Mouse (Mus musculus): Measurements from ENCODE around the gene 2210016F16Rik.
"Not testable (repeated sequence)": the region's sequence is repeated elsewhere in the genome, so short reads cannot be mapped to it uniquely, and the experiment has no call there.

Gene 2210016F16Rik

DNA sequence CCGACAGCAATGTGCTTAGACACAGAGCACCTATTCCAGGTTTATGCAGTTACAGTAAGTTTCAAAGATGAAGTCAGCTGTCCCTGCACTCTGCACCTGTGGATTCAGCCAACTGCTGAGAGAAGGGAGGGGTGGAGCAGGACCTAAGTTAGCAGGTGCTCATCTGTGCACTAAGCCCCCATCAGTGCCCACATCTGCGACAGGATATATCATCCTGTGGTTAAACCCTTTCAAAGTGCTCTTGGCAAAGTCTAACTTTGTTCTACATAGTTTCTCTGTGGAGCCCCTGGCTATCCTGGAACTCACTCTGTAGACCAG is 11.9 kb downstream of the 2210016F16Rik start:
- DNase-seq (ENCODE audit: low read depth, low spot score) = no peak

- no peak for DNase-seq (ENCODE audit: low read depth, low spot score)
These were observed 12.5 kb downstream of the 2210016F16Rik start for GRCm38 (mm10) chr13:58372278-58373152.

DNA sequence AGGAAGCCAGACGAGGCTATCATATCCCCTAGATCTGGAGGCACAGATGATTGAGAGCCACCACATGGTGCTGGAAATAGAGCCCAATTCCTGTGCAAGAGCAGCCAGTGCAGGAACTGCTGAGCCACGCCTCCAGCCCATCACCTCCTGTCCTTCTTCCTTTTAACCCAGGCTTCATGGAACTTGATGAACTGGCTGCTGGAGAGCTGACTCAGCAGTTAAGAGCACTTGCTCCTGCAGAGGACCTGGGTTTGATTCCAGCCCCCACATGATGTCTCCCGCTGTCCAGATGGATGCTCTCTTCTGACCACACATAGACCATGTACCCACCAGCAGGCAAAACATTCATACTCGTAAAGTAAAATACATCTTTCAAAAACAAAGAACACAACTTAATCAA is 16.2 kb downstream of the 2210016F16Rik start:
- DNase-seq (ENCODE audit: low read depth, low spot score) = no peak

GRCm38 (mm10) chr13:58367641-58368040 is 17.4 kb downstream of the 2210016F16Rik start:
- DNase-seq (ENCODE audit: low read depth, low spot score) = peak; percentile 76

GRCm38 (mm10) chr13:58366373-58366772 is 18.7 kb downstream of the 2210016F16Rik start:
- DNase-seq (ENCODE audit: low read depth, low spot score) = no peak

DNA sequence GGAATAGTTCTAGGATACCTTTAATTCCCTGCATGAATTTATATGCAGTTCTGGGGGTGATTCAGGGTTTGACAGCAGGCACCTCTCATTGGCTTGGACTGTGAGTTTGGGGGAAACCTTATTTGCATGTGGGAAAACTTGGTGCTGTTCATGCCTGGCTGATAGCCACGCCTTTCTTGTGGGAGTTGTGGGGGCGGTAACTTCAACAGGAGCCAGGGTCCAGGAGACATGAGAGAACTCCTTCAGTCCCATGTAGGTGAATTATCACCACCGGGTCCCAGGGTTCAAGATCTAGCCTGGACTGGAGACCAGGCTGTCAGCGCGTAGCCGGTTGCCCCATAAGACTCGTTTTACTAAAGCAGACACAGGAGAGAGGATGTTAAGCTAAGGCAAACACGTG is 19.8 kb downstream of the 2210016F16Rik start:
- not testable (repeated sequence) for DNase-seq (ENCODE audit: low read depth, low spot score)

DNA sequence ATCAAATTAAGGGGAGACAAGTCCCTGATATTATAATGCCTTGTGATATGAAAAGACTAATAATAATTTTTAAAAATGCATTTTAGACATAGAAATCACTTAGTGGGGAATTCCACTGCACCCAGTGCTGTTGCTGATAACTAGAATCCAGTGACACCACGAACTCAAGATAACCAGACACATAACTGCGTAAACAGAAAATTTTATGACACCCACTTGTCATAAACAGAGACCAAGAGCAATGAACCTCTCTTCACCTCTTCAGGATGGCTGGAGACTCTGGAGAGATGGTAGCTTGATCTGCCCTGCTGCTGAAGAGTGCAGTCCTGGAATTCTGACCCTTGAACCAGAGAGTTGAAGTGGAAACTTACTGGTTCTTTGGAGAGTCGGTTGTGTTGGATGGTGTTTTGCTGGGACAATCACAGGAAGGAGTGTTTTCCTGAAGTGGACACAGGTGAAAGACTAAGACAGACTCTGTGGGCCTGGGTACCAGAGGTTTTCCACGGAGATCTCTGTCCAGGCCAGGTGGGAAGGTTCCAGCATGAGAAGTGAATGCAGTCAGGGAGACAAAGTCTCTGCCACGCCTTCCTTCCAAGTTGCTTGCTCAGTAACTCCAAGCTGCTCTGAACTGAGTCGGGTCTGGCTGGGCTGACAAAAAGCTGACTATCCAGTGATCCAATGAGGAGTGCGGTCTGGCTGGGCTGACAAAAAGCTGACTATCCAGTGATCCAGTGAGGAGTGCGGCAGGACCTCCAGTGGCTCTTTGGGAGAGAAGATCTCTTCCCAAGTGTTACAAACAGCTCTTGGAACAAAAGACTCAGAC is 20.5 kb downstream of the 2210016F16Rik start:
- DNase-seq (ENCODE audit: low read depth, low spot score) = no peak

GRCm38 (mm10) chr13:58359304-58359653 is 25.7 kb downstream of the 2210016F16Rik start:
- DNase-seq (ENCODE audit: low read depth, low spot score) = no peak

DNA sequence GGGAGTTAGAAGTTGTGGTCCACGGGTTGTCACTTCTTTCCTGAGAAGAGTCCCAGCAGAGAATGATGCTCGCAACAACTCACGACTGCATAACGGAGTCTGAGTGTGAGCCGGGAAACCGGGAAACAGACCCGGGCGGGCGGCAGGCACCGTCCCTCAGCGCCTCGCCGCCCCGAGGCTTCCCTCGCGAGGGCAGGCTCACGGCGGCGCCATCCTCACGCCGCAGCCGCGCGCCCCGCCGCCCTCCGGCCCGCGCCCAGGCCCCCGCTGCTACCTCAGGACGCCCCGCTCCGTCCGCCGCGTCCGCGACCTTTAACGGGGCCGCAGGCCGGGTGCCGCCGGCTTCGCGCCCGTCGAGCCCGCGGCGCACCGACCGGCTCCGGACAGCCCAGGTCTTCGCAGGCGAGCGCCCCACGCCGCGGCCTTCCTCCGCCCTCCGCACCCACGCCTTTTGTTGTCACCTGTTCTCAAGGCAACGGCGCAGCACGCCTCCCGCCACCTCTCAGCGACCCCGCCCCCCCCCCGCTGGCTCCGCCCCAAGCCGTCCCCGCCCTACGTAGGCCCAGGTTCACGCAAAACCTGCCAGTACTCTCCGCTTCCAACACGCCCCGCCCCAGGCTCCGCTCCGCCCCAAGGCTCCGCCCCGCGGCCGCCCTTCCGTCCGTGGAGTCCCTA is 26.3 kb downstream of the 2210016F16Rik start, which contains the start of gene Kif27:
TSS of gene Kif27 (minus strand) at position 494 of the 675 bp plus-strand sequence.
- DNase-seq (ENCODE audit: low read depth, low spot score) = peak; percentile 95

DNA sequence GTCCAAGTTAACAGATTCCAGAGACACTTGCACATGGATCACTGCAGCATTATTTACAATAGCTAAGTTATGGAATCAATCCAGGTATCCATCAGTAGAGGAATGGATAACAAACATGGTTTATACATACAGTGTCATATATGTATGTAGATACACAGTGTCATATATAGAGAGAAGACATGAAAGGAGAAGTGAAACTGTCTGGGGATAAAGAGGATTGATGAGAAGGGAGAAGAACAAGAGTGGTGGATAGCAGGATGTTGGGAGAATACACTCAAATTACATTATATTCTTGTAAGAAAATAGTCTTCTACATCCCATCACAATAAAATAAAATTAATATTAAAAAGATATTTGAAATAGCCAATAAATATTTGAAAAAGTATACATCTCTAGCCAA is 32.0 kb downstream of the 2210016F16Rik start:
- no peak for DNase-seq (ENCODE audit: low read depth, low spot score)

DNA sequence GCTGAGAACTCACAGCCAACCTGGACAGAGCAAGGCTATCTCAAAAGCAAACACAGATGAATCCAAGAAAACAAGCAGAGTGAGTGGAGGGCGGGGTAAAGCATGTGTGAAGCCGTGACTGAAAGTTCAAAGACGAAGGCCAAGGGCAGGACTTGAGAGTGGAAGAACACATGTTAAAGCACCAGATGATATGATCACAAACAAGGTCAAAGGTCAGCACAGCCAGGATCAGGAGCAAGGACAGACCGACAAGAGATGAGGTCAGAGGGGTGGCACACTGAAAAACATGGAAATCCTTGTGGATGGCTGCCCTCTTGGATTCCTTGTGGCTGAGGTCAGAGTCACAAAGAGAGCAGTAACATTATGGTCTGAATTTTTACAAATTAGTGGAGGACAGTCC is 34.4 kb downstream of the 2210016F16Rik start:
- no peak for DNase-seq (ENCODE audit: low read depth, low spot score)

DNA sequence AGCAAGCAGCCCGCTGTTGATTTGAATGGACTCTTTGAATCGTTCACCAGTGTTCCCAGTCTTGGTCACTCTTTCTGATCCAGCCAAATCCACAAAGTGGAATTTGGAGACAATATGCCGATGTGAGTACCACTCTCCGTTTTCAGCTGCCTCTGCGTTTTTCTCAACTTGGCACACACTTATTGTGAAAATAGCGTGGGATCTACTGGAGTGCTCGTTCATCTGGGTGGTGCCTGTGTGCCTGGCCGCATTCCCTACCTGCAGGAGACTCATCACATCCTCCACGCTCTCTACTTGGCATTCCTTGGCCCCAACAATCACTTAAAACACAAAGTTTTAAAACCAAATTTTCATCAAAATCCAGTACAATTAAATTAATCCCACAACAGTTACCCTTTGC is 40.5 kb downstream of the 2210016F16Rik start:
- DNase-seq (ENCODE audit: low read depth, low spot score) = no peak

DNA sequence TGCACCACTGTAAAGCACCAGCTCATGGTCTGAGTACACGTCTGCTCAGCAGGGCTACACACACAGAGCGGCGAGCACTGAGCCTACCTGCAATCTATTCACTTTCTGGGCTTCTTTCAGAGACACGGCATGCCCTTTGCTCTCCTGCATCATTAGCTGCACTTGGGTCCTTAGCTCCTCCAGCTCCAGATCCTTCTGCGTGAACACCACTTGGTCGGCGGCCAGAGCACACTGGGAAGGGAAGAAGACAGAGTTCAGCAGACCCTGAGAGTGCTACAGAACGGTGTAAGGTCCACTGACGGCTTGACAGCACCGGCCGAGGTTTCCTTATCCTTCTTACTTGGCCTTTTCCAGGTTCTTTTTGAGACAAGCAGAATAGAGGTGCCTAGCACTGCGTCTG is 47.6 kb downstream of the 2210016F16Rik start:
- no peak for DNase-seq (ENCODE audit: low read depth, low spot score)

- DNase-seq (ENCODE audit: low read depth, low spot score) = no peak
These were observed 50.9 kb downstream of the 2210016F16Rik start for GRCm38 (mm10) chr13:58334116-58334515.
